Mouse (Mus musculus): ENCODE data around the gene Rptor.
A peak's percentile ranks its signal among the peaks of the same experiment; 100 is the strongest.

Rptor gene

DNA sequence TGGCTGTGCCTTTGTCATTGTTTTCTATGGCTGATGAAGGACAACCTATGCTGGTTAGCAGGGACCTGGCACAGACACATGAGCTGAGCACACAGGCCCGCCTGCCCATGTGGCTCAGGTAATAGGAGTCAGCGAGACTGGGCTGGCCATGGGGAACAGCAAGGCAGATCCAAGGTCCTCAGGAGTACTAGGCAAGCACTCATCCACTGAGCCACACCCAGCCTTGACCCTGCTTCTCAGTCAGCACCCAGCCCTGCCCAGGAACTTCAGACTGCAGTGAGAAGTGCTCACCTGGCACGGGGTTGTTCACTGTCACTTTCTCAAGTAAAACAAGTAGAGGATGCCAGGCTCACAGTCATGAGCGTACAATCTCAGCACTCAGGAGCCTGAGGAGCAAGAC, 270.9 kb downstream of the Rptor start:
- no peak for DNase-seq

DNA sequence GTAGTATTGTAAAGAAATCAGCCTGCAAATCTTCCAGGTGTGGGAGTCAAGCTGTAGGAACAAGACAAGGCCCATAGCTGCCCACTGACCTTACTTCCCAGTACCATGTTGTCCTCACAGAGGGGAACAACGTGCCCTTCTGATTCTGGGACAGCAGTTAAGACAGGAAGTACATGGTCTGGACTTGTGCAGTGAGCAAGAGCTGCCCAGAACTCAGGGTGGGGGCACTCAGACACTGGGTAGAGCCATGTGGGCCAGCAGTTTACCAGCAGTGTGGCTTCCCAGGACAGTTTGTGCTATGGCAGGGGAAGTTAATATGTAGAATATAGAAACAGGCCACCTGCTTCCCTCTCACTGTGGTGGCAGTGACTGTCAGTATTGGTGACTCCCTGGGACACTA, 272.1 kb downstream of the Rptor start:
- DNase-seq: no peak

DNA sequence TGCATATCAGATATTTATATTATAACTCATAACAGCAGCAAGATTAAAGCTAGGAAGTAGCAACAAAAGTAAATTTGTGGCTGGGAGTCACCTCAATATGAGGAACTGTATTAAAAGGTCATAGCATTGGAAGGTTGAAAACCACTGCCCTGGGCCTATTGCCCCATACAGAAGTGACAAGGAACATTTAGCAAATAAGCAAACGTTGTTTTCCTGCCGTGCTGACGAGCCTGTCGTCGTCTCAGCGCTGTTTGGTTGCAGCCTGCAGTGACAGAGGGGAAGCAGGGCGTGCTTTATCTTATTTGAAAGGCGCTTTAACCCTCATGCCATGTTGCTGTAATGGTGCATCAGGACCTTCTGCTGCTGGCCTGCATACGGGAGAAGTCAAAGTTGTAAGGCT, 273.0 kb downstream of the Rptor start:
- DNase-seq: no peak

DNA sequence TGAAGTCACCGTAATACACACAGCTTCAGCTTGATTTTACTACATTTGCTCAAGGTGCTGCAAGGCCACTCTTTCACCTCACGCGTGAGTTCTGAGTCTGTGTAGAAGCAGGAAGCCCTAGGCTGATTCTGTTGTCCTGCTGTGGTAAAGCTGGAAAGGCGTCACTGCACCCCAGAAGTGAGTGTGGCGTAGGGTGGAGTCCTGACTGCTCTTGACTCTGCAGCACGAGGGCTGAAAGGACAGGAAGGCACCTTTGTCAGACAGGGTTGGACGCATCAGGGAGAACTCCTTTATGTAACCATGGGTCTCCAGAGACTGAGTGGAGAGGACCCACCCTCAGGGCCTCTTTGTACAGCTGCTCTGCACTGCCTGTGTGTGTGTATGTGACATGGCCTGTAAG, 274.4 kb downstream of the Rptor start:
- DNase-seq: no peak

DNA sequence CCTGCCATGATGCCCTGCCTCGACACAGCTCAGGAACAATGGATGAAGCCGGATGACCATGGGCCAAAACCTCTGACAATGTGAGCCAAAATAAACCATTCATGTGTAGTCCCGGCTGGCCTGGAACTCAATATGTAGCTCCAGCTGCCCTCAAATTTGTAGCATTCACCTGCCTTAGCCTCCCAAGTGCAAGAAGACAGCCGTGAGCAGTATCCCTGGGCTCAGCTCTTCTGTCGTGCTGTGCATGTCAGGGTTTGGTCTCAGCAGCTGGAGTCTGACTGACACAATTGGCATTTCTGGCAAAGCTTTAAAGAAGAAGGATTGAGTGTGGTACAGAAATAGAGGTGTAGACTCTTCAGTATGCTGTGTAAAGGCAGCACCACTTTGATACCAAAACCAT, 276.9 kb downstream of the Rptor start:
- no peak for DNase-seq

DNA sequence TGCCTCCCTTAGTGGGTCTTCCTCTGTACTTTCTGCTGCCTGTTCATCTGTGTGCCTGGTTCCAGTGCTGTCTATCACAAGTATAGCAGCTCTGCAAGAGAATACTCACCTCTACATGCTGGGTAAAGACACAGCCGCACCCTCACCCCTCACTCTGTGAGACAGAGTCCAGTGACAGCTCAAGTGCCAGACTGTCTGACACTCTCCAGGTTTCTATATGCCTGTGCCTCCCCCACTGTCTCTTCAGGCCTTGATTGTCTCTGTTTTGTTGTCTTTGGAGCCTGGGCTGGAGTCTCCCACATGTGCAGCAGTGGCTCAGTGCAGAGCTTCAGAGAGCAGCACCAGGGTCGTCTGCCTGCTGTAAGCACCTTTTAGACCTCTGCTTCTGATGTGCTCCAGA, 280.9 kb downstream of the Rptor start:
- DNase-seq: no peak

DNA sequence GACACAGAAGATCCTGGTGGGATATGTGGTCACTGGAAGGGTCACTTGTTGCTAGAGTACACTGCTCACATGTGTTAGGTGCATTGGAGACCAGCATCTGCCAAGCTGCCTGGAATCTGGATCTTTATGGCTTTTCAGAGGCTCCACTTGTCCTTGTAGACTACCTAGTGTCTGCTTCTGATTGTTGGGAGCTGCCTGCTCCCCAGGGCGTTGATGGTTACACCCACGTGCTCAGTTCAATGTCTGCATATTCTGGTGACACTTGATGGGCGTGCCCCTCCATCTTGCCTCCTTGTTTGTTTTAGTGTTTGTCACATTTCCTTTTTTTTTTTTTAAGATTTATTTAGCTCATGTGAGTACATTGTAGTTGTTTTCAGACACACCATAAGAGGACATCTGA, 287.3 kb downstream of the Rptor start:
- DNase-seq: no peak

DNA sequence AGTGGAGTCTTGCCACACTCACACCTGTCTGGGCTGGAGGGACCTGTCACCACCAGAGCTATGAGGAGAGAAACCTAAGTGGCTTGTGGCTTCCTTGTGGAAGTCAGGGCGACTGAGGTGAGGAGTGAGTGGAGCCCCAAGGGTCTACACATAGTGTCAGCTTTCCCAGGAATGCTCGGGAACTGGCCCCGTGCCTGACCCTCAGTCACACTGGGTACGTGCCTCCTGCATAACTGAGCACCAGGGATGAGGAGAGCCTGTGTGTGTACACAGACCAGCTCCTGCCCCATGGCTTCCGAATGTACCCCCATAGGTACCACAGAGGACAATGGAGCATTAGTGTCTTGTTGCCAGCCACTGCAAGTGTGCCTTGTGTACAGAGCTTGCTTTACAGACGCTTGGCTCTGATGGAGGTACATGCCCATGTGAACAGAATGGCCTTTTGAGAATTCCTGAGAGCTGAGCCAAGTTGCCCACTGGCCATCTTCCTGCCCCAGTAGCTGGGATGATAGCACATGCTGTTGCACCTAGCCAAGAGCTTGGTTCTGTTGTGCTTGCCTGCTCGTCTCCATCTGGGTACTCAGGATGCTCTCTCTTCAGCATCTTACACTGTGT, 289.0 kb downstream of the Rptor start:
- DNase-seq: no peak

DNA sequence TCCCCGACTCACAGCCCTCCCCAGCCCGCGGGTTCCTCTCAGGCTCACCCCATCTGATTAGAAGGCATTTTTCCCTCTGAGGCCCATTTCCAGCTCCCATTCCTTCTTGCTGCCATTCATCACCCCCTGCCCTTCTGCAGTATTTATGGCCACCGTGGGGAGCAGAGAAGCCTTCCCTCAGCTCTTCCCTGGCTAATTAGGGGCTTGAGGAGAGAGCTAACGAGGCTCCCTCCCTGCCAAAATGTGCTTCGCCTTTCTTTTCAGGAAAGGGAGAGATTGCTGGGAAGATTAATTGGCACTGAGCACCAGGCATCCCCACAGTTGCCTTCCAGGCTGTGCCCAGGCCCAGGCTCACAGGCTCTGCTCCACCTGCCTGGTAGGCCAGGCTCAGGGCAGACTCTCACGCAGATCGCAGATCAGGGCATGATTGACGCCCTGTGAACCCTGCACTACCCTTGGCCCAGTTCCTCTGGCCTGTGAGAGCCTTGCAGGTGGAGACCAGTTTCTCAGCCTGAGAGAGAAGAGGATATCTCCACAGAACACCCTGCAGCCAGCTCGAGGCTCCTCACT, 291.0 kb downstream of the Rptor start:
- no peak for DNase-seq

DNA sequence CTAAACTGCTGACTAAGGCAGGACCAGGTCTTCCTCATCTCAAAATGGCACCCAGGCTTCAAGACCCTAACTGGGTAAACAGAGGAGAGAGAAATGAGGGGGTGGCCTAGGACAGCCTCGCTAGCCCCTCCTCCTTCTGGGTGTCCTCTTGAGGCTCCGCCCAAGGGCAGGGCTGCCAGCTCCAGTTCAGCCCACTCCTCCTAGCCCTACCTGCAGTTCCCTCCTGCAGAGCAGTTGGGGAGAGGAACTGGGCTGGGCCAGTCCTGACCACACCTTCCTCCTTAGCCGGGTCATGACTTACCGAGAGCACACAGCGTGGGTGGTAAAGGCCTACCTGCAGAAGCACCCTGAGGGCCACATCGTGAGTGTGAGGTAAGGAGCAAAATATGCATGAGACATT, 291.9 kb downstream of the Rptor start:
- DNase-seq: peak; percentile 36 to 38

DNA sequence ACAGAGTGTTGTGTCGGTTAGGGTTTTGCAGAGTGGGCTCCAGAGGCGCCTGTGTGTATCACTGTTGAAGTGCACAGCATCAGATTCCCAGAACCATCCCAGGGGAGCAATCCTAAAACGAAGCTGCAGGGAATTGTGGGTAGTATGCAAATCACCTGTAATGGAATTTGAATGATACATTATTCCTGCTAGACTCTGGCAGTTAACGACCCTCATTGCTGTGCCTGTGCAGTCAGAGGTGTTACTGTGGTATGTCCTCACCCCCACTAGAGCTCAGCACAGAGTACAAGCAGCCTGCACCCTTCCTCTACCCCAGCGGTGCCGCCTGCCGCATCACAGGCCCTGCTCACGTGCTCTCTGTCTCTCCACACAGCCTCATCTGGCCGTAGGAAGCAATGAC, 294.3 kb downstream of the Rptor start:
- no peak for DNase-seq

DNA sequence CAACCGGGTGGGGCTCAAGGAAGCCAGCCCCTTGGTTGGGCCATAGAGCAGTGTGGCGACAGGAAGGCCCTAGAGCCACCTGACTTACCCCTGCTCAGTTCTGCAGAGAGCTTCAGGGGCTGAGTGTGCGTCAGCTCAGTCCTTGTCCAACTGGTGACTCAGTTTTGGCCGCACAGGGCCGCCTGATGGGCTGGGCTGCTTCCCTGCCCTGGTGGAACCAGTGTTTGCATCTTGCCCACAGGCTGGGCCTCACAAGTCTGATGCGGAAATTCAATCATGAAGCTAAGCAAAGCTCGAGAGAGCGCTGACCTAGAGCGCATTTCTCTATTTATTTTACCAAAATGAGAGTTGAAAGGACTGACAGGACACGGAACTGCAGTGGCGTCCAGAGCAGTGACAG, 296.3 kb downstream of the Rptor start:
- no peak for DNase-seq

DNA sequence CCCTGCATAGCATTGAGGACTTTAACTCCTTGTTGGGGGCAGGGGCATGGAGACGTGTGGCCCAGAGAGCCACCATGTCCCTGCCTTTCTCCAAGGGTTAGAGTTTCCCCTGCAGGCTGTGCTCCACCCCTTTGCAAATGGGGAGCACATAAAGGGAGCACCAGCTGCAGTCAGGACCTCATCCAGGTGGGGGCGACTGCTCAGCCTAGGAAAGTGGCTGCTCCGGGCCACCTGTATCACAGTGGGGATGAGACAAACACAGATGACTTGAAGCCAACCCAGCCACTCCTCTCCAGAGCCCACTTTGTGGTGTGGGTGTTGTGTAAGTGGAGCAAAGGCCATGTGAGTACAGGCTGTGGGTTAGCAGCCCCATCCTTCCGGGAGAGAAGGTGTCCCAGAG, 298.5 kb downstream of the Rptor start:
- DNase-seq: no peak

DNA sequence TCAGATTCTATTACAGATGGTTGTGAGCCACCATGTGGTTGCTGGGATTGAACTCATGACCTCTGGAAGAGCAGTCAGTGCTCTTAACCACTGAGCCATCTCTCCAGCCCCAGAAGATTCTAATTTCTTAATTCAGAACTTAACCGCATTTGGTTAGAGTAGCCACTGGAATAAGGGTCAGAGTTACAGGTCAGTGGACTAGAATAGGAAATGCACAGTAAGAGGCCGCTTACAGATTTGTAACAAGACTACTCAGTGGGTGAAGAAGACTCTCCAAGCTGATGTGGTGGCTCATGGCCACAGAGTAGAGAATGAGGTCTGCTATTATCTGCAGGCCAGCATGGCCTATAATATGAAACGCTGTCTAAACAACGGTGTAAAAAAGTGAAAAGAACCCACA, 300.2 kb downstream of the Rptor start:
- no peak for DNase-seq

DNA sequence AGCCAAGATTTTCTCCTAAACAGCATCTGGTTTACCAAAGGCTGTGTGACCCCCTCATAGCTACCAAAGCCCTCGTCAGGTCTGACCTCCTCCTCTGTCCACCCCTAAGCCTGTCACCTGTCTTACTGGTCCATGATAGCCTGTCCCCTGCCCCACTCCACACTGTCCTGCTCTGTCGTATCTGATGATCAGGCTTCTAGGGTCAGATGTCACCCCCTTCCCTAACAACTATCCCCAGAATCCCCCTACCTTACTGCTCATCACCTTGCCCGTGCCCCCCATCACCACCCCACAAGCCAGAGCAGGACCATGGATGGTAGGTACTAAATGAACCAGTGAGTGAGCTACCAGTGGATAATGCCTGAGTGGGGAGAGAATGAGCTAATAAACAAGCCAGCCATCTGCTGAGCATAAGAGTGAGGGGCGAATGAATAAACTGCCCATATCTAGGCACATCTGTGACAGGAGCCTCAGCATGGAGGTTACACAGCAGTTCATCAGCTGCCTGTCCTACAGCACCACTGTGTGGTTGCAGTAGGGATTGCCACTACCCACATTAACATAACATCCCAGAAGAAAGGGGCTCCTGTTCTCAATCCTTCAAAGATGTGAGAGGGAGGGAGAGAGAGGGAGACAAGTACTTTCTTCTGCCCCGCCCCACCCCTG, 302.0 kb downstream of the Rptor start:
- DNase-seq: peak; percentile 65 to 67

DNA sequence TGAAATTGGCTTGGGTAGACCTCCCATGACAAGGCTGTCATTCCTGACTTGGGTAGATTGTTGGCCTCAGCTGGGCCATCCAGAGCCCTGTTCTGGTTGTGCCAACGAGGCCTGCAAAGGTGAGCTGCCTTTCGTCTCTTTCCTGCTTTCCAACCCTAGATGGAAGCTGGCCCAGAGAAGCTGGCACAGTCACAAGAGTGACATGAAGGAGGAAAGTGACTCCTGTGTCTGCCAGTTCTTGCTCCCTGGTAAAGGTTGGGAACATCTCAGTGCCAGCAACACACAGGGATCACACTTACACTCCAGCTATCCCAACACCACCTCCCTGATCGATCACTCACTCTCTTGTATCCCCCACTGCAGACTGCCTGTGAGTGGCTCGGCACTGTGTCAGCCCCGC, 303.1 kb downstream of the Rptor start:
- no peak for DNase-seq

DNA sequence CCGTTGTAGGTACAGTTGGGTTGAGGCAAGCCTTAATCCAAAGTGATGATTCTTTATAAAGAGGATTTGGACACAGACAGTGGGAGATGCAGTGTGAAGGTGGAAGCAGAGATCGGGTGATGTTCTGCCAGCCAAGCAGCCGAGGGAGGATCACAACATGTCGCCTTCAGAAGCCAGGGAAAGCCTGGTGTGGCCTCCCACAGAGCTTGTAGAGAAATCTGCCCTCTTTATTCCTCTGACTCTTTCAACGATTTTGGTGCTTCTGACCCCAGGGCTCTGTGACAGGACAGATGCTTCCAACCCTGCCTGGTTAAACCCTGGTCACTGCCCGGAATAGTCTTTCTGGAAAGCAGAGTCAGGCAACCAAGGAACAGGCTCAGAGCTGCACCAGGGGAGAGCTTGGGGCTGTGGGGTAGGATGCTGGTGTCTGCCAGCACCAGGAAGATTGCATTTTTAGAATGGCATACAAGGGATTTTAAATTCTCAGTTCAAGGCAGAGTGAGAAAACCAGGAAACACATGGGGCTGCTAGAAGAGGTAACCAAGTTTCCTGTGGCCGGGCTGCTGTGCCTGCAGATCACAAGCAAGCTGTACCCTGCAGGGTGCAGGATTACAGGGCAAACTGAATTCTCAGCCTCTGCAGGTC, 304.4 kb downstream of the Rptor start:
- DNase-seq: no peak

DNA sequence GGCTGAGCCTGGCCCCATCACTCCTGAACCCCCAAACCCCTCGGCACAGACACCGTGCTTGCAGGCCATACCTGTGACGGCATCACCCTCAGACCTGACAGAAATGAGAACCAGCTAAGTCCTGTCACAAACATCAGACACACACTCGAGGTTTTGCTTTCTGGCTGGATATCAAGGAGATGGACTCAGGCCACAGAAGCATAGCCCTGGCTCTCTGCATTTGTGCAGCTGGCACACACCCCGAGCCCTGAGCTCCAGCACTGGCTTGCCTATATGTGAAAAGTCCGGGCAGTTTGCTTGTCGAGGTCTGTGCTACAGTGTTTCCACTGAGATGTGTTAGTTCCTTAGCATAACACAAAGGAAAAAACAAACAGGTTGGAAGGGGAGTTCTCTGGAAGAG, 305.0 kb downstream of the Rptor start:
- DNase-seq: no peak

DNA sequence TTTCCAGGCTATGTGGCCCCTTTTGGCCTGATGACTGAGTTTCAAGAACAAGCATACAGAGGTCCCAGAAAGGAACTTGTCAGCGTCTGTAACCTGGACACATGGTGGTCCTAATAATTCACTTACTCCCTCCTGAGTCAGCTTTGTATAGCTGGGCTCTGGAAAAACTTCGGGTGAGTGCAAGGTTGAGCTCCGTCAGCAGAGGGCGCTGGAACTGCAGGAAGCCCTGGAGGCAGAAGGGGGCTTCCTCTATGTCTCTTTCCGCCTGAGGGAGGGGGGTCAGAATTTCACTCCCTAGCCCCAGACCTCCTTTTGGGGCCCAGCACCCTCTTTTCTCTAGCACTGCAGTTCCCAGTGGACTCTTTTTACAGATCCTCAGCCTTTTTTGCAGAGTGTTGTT, 306.7 kb downstream of the Rptor start:
- peak; percentile 80 for DNase-seq

DNA sequence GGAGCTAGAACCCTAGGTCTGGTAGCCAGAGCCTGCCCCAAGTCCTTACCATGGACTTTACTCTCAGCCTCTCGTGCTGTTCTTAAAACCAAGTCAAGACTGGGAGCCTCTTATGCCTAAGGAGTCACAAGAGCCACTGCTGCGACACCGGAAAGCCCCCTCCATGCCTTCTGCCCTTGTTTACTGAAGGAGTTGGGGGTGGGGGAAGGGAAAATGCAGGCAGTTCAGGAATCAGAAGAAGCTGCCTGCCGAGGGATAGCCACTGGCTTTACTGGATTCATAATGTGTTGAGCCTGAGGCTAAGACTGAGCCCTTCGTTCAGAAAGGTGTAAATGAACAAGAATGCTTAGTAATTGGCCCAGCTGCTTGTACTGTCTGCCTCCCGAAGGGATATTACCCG, 310.1 kb downstream of the Rptor start:
- no peak for DNase-seq

DNA sequence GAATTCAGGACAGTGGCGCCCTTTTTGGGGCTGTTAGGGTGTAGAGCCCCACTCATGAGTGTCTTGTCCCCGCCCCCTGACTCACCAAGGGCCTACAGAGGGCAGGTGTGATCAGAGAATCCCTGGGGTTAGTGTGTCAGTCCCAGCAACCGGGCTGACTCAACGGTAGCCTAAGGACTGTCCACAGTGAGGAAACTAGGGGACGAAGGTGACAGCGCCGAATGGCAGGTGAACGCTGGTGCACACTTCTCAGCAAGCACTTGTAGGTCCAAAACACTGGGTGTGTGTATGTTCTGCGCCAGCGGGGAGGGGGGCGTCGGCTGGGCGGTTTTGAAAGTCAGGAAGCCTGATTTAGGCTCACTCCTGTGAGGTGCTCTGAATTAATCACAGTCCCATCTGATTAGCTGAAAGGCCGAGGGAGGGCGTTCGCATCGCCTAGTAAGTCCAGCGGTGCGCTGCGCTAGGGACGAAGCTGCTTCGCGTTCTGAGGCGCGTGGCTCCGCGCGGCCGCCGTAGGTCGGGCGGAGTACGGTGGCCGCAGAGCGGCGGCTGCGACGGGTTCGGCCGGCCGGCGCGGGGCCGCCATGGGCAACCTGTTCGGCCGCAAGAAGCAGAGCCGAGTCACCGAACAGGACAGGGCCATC, 310.7 kb downstream of the Rptor start, which contains the start of gene Chmp6:
Gene Chmp6, plus strand, starts transcription at position 151 of the 644 bp plus-strand sequence.
- peak; percentile 88 to 90 for DNase-seq

DNA sequence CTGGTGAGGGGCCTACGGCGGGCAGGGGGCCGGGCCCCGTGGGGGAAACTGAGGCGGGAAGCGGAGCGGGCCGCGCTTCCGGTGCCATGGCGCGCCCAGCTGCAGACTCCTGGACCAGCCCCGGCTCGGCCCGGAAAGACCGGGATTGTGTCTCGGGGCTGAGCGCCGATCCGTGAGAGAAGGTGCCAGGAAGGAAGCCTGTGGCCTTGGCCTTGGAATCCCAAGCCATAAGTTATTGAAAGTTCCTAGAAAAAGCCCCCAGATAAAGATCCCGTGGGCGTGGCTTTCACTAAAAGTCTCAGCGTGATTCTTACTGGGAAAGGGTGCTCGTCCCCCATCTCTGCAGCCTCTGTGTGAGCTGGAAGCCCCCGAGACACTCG, 311.2 kb downstream of the Rptor start:
- no peak for DNase-seq

DNA sequence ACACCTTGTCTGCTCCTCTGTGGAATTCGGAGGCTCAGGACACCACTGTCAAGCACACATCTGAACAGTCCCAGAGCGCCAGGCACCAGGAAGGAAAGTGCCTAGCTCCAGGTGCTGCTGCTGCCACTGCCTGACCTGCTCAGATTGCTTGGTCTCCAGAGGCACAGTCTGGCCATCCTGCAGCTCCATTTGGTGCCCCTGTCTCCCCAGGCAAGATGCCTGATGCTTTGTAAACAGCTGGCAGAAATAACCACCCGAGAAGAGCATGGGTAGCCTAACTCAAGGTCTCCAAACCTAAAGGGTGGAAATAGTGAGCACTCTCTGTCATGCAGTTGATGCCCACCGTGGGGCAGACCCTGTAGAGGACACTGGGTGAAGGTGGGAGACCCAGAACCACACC, 311.7 kb downstream of the Rptor start:
- no peak for DNase-seq

DNA sequence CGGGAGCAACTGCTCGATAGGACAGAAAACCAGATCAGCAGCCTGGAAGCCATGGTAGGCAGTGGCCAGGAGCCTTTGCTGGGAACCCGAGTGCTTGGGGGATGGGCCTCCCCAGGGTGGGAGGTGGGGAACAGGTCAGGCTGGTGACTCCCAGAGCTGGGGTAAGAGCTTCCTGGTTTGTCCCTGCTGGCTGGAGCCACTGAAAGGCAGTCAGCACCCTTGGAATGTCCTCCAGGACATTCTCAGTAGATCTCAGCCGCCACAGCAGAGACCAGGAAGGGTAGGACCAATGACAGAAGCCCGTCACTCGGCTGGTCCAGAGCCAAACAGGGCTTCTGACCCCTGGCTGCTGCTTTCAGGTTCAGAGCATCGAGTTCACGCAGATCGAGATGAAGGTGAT, 313.0 kb downstream of the Rptor start:
- no peak for DNase-seq
